20 mouse cellular contexts compared by ENCODE assay signal in the genomic region with DNA sequence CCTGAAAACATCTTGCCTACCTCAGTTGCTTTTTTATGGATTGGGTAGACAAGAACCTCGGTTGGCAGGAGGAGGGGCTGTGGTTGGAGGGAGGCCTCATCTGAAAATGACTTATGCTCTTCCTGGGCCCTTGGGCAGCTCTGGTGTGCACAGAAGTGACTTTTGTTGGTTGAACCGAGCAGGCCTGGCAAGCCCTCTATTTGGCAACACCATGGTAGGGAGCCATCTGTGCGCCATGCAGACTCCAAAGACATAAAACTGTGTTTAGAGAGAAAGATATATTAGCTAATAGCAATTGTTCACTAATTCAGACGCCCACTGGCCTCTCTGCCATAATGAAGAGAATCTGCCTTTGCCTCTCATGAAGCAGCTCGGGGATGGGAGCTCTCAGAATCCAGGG.
DNase-seq lines count a peak whose midpoint lies in the region; ATAC-seq lines count a peak whose summit lies in the region.
"Had no signal": no experiment of that assay in that cellular context is flagged by ENCODE, and none has a peak within 500 bp of the region (broad histone marks: within the 10 kb centered on the region; RNA-seq: fewer than 3 reads in every experiment).

No protein-coding gene starts in this region.

- no peak overlapping the region for H3K9ac ChIP-seq in liver, embryonic 12.5 days
- H3K9ac ChIP-seq: heart, embryonic 15.5 days; lung, embryonic 14.5 days; neural tube, embryonic 12.5 days had no signal

- no peaks in the 10 kb centered on the region for H3K9me3 ChIP-seq in liver, embryonic 12.5 days (replicated peaks)
- H3K9me3 ChIP-seq: heart, embryonic 15.5 days; limb, embryonic 10.5 days; neural tube, embryonic 12.5 days had no signal

- no peak overlapping the region for H3K4me3 ChIP-seq in liver, embryonic 12.5 days
- H3K4me3 ChIP-seq: heart, embryonic 15.5 days; limb, embryonic 10.5 days; neural tube, embryonic 12.5 days had no signal

- no peak overlapping the region for H3K27ac ChIP-seq in liver, embryonic 12.5 days
- H3K27ac ChIP-seq: hindbrain, postnatal 0 days; limb, embryonic 10.5 days; neural tube, embryonic 12.5 days had no signal

- peak; percentile 69 for DNase-seq in cerebellum, adult 11 months
- peak; percentile 73 for DNase-seq in cerebellum, adult 8-10 months
- DNase-seq in fat pad, adult 2 months (ENCODE audit: extremely low read depth, low read depth, low spot score): peak; percentile 14
- DNase-seq in layer of hippocampus, postnatal 10 days (ENCODE audit: low spot score in 2 of 2): peak; percentile 56 to 67
- DNase-seq in MN1 (ENCODE audit: low spot score): no peak
- no peak for DNase-seq in kidney, adult 18-20 months
- DNase-seq: adrenal gland, postnatal 25 days; gastrocnemius, postnatal 25 days; kidney, adult 11 months; kidney, postnatal 14 days; lung, embryonic 14.5 days; lung, postnatal 36 days; right cerebral cortex, adult 18-20 months; thymus, postnatal 36 days had no signal

- H3K36me3 ChIP-seq in liver, embryonic 12.5 days: no peaks in the 10 kb centered on the region
- H3K36me3 ChIP-seq: heart, embryonic 15.5 days; limb, embryonic 10.5 days; neural tube, embryonic 12.5 days had no signal

- H3K4me2 ChIP-seq in liver, embryonic 12.5 days: no peak overlapping the region
- H3K4me2 ChIP-seq: lung, embryonic 14.5 days; neural tube, embryonic 12.5 days had no signal

- no peak for ATAC-seq in liver, embryonic 12.5 days
- ATAC-seq: forebrain, embryonic 14.5 days; hindbrain, postnatal 0 days had no signal

- peaks cover 7% of the 10 kb centered on the region; the same call in 1 of the 2 replicates for H3K4me1 ChIP-seq in liver, embryonic 12.5 days
- H3K4me1 ChIP-seq: limb, embryonic 10.5 days had no signal

- WGBS in liver, embryonic 12.5 days (ENCODE audit: insufficient replicate concordance): 51% methylated on average over 5 of the region's 5 CpGs

- H3K27me3 ChIP-seq in liver, embryonic 12.5 days (replicated peaks): peaks cover 21% of the 10 kb centered on the region

Comparison
In these comparisons a context has a peak if more than half of its experiments do, and no peak if none do; other contexts are left out.
1. DNase-seq: peak in cerebellum, adult 11 months (single experiment), cerebellum, adult 8-10 months (single experiment), fat pad, adult 2 months (single experiment) and layer of hippocampus, postnatal 10 days (2 of 2); none in MN1 (single experiment) and kidney, adult 18-20 months (single experiment).